Mouse (Mus musculus): Measurements from ENCODE around the gene Cyp2f2. TPM values are rescaled to one million over a fixed set of nuclear protein-coding genes. Genes with fewer than 3 reads are reported as not detected.

Gene Cyp2f2
- polyA plus RNA-seq, 1 experiment from 2014 or later, result not detected

DNA sequence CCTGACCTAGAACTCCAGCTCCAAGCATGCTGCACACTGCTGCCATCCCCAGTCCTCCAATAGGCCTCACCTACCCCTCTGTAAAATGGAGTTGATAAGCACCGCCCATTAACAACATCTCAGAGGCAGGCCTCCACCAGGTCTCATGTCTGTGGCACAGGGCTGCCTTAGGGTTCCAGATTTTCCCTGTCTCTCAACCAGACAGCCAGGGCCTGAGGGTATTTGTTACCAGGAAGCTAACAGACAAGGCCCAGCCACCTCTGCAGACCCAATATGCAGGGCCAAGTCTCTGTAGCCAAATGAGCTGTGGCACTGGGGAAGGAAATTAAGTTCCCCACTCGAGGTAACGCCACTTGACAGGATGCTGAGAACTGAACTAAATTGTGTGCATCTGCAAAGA is 41.2 kb downstream of the Cyp2f2 start:
- Histone ChIP-seq H3K36me3 (ENCODE audit: control insufficient read depth, insufficient read depth, low read length) (peaks cover 59% of the 10 kb centered on the region), H3K9me3 (ENCODE audit: control insufficient read depth, low read length) (no peaks in the 10 kb centered on the region), H3K9ac (replicated peaks; ENCODE audit: low read length) (no peak overlapping the region), H3K4me2 (ENCODE audit: low read length) (0 out of 2 replicates have a peak overlapping the region, but pooled peaks have one; percentile 6), H3K27ac (replicated peaks; ENCODE audit: low read depth, low read length) (no peak overlapping the region), H3K4me3 (replicated peaks; ENCODE audit: low read depth, low read length) (no peak overlapping the region), H3K27me3 (ENCODE audit: control insufficient read depth, insufficient read depth, low read length) (no peaks in the 10 kb centered on the region), H3K4me1 (ENCODE audit: control insufficient read depth, insufficient read depth, low read length) (peaks cover 47% of the 10 kb centered on the region)
- WGBS, result 93% methylated on average over 3 of the region's 3 CpGs
- DNase-seq (no peak), ATAC-seq (ENCODE audit: low FRiP score, low TSS enrichment) (no peak)

GRCm38 (mm10) chr7:27161744-27162143 is 42.0 kb downstream of the Cyp2f2 start:
- H3K36me3 ChIP-seq (ENCODE audit: control insufficient read depth, insufficient read depth, low read length), result peaks cover 59% of the 10 kb centered on the region
- peaks cover 47% of the 10 kb centered on the region for H3K4me1 ChIP-seq (ENCODE audit: control insufficient read depth, insufficient read depth, low read length)
- no peak for DNase-seq
- H3K4me3 ChIP-seq (replicated peaks; ENCODE audit: low read depth, low read length), result no peak overlapping the region
- no peaks in the 10 kb centered on the region for H3K9me3 ChIP-seq (ENCODE audit: control insufficient read depth, low read length)
- WGBS, result 82% methylated on average over 4 of the region's 4 CpGs
- H3K9ac ChIP-seq (replicated peaks; ENCODE audit: low read length), result 0 out of 2 replicates have a peak overlapping the region, but pooled peaks have one; percentile 34
- H3K27me3 ChIP-seq (ENCODE audit: control insufficient read depth, insufficient read depth, low read length), result no peaks in the 10 kb centered on the region
- no peak for ATAC-seq (ENCODE audit: low FRiP score, low TSS enrichment)
- H3K4me2 ChIP-seq (ENCODE audit: low read length), result no peak overlapping the region; the same call in 1 of the 2 replicates
- H3K27ac ChIP-seq (replicated peaks; ENCODE audit: low read depth, low read length), result no peak overlapping the region

DNA sequence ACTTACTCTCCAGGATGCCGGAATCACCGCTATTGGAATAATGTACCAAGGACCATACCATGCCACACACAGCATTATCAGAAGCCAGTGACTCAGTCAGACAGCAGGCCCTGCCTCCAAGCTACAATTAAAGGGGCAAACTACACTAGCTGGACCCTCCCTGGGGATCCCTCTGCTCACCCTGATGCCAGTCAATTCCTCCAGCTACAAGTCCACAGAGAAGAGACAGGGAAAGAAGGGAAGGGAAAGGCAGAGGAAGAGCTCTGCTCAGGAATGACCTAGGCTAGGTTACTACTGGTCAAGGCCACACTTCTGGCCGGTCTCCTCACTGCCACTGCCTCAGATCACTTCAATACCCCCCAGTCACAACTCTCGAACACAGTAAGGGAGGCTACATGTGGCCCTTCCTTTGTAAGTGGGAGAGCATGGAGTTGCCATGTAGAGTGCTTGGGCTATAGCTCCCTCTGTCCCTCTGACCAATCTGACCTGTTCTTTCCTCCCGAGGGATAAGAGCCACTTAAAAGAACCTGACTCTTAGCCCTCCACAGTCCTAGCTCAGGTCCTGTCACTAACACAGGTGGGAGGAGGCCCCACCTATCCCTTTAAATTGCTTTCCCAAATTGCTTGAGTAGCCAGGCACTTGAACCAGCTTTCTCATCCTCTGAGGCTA is 43.2 kb downstream of the Cyp2f2 start:
- Histone ChIP-seq H3K27ac (replicated peaks; ENCODE audit: low read depth, low read length) (0 out of 2 replicates have a peak overlapping the region, but pooled peaks have one; percentile 2), H3K27me3 (ENCODE audit: control insufficient read depth, insufficient read depth, low read length) (no peaks in the 10 kb centered on the region), H3K4me1 (ENCODE audit: control insufficient read depth, insufficient read depth, low read length) (peaks cover 52% of the 10 kb centered on the region), H3K4me3 (replicated peaks; ENCODE audit: low read depth, low read length) (no peak overlapping the region), H3K9me3 (ENCODE audit: control insufficient read depth, low read length) (no peaks in the 10 kb centered on the region), H3K4me2 (ENCODE audit: low read length) (peak overlapping the region; percentile 88), H3K9ac (replicated peaks; ENCODE audit: low read length) (peak overlapping the region; percentile 34), H3K36me3 (ENCODE audit: control insufficient read depth, insufficient read depth, low read length) (peaks cover 50% of the 10 kb centered on the region)
- 86% methylated on average over 5 of the region's 5 CpGs for WGBS
- DNase-seq (no peak), ATAC-seq (ENCODE audit: low FRiP score, low TSS enrichment) (no peak)

DNA sequence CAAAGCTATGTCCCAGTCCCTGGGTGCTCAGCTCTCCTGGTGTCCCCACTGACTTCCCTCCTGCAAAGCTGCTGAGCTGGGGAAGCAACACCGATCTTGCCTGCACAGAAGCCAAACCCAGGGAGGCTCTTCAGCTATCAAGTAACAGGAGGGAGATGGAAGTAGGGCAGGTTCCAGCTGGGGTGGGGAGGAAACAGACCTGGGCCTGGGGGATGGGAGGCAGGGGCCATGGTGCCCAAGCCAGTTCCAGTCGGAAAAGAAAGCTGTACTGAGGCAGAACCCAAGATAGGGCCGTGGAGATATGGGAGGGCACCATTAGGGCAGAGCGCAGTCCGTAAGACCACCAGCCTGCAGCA is 43.7 kb downstream of the Cyp2f2 start:
- Histone ChIP-seq H3K27me3 (ENCODE audit: control insufficient read depth, insufficient read depth, low read length) (no peaks in the 10 kb centered on the region), H3K4me2 (ENCODE audit: low read length) (peak overlapping the region; percentile 88), H3K4me3 (replicated peaks; ENCODE audit: low read depth, low read length) (no peak overlapping the region), H3K27ac (replicated peaks; ENCODE audit: low read depth, low read length) (no peak overlapping the region), H3K36me3 (ENCODE audit: control insufficient read depth, insufficient read depth, low read length) (peaks cover 45% of the 10 kb centered on the region), H3K9me3 (ENCODE audit: control insufficient read depth, low read length) (no peaks in the 10 kb centered on the region), H3K9ac (replicated peaks; ENCODE audit: low read length) (peak overlapping the region; percentile 34), H3K4me1 (ENCODE audit: control insufficient read depth, insufficient read depth, low read length) (peaks cover 52% of the 10 kb centered on the region)
- DNase-seq (no peak), ATAC-seq (ENCODE audit: low FRiP score, low TSS enrichment) (no peak)
- WGBS, result 89% methylated on average over 5 of the region's 5 CpGs

DNA sequence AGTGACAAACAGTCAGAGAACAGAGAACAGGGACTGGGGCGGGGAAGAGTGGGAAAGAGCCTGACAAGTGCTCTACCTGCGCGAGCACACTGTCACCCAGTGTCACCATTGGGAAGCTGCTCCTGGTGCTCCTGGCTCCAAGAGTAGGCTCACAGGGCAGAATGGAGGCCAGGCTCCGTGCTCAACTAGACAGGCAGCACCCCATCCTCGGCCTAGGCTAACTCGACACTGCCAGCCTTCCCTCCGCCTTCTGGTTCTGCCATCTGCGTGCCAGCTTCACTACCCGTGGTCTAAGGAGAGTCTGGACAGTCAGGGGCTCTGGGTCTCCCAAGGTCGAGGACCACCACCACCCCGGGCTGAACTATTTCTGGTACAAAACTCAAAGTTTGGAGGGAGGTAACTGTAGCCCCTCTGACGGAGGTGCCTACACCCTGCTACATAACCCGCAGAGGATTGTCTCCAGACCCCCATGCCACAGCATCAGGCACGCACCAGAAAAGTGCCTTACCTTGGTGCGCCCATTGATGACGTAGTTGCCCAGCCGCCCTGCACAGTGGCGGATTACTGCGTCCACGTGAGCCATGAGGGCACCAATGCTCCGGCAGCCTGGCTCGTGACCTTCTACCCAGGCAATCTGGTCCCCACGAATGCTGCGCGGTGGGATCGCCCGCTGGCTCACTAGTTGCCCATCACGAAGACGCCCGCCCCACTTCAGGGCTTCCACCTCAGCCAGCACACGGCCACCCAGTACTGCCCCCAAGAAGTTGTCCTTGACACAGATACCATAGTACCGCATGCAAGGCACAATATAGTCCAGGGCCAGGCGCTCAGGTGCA is 44.6 kb downstream of the Cyp2f2 start:
- DNase-seq (no peak), ATAC-seq (ENCODE audit: low FRiP score, low TSS enrichment) (no peak)
- Histone ChIP-seq H3K9ac (replicated peaks; ENCODE audit: low read length) (peak overlapping the region; percentile 34), H3K4me3 (replicated peaks; ENCODE audit: low read depth, low read length) (peak overlapping the region; percentile 78), H3K27me3 (ENCODE audit: control insufficient read depth, insufficient read depth, low read length) (no peaks in the 10 kb centered on the region), H3K36me3 (ENCODE audit: control insufficient read depth, insufficient read depth, low read length) (peaks cover 36% of the 10 kb centered on the region), H3K4me2 (ENCODE audit: low read length) (peak overlapping the region; percentile 88), H3K4me1 (ENCODE audit: control insufficient read depth, insufficient read depth, low read length) (peaks cover 52% of the 10 kb centered on the region), H3K9me3 (ENCODE audit: control insufficient read depth, low read length) (no peaks in the 10 kb centered on the region), H3K27ac (replicated peaks; ENCODE audit: low read depth, low read length) (no peak overlapping the region)
- 80% methylated on average over 33 of the region's 33 CpGs for WGBS

DNA sequence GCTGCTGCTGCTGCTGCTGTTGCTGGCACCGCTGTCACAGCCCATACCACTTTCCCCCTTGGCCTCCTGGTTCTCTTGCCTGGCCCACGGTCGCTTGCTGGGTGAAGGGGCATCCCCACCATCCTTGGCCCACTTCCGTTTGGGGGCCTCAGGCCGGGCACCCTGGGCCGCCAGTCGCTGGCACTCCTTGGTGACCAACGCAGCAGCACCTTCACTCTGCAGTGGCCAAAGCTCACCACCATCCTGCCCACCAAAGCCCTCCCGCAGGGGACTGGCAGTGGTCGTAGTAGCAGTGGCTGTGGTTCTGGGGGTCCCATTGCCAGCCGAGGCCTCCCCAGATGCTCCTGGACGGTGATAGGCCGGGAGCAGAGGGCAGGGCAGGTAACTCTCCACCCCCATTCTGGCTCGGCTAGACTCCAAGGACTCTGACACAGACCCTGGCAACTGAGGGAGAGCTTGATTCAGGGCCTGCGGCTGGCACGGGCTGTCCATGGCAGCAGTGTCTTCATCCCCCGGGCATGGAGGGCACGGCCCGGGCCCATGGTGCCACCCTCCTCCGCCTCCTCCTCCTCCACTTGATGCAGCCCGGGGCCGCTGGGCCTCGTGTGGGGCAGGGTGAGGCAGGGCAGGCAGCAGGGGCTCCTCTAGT is 45.4 kb downstream of the Cyp2f2 start:
- peaks cover 50% of the 10 kb centered on the region for H3K4me1 ChIP-seq (ENCODE audit: control insufficient read depth, insufficient read depth, low read length)
- peak overlapping the region; percentile 87 for H3K9ac ChIP-seq (replicated peaks; ENCODE audit: low read length)
- DNase-seq (no peak), ATAC-seq (ENCODE audit: low FRiP score, low TSS enrichment) (no peak)
- no peaks in the 10 kb centered on the region for H3K9me3 ChIP-seq (ENCODE audit: control insufficient read depth, low read length)
- H3K36me3 ChIP-seq (ENCODE audit: control insufficient read depth, insufficient read depth, low read length), result peaks cover 33% of the 10 kb centered on the region
- peak overlapping the region; percentile 99; the same call in 1 of the 2 replicates for H3K27ac ChIP-seq (replicated peaks; ENCODE audit: low read depth, low read length)
- peak overlapping the region; percentile 88 for H3K4me2 ChIP-seq (ENCODE audit: low read length)
- peak overlapping the region; percentile 78 for H3K4me3 ChIP-seq (replicated peaks; ENCODE audit: low read depth, low read length)
- WGBS, result 71% methylated on average over 23 of the region's 23 CpGs
- H3K27me3 ChIP-seq (ENCODE audit: control insufficient read depth, insufficient read depth, low read length), result no peaks in the 10 kb centered on the region

DNA sequence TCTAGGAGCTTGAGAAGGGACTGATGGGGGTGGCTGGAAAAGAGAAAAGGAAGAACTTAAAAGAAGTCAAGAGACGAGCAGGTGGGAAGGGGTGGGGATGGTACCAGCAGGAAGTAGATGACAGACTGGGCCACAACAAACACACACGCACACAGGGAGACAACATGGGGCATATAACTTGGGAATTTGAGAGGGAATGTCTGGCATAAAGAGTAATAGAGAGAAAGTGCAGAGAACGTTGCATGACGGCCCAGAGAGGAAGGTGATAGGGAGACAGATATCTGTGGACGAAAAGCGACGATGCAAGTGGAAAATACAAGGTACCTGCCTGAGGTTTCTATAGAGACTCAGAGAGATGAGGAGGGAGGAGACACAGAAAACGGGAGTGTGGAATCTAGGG is 46.0 kb downstream of the Cyp2f2 start:
- H3K9ac ChIP-seq (replicated peaks; ENCODE audit: low read length), result peak overlapping the region; percentile 87
- 2% methylated on average over 8 of the region's 8 CpGs for WGBS
- peaks cover 32% of the 10 kb centered on the region for H3K36me3 ChIP-seq (ENCODE audit: control insufficient read depth, insufficient read depth, low read length)
- H3K9me3 ChIP-seq (ENCODE audit: control insufficient read depth, low read length), result no peaks in the 10 kb centered on the region
- ATAC-seq (ENCODE audit: low FRiP score, low TSS enrichment), result no peak
- H3K27ac ChIP-seq (replicated peaks; ENCODE audit: low read depth, low read length), result peak overlapping the region; percentile 99
- H3K4me1 ChIP-seq (ENCODE audit: control insufficient read depth, insufficient read depth, low read length), result peaks cover 44% of the 10 kb centered on the region
- peak overlapping the region; percentile 88 for H3K4me2 ChIP-seq (ENCODE audit: low read length)
- H3K4me3 ChIP-seq (replicated peaks; ENCODE audit: low read depth, low read length), result peak overlapping the region; percentile 78
- DNase-seq, result no peak
- H3K27me3 ChIP-seq (ENCODE audit: control insufficient read depth, insufficient read depth, low read length), result no peaks in the 10 kb centered on the region

GRCm38 (mm10) chr7:27166229-27166613 is 46.5 kb downstream of the Cyp2f2 start:
- peak overlapping the region; percentile 88 for H3K4me2 ChIP-seq (ENCODE audit: low read length)
- peaks cover 39% of the 10 kb centered on the region for H3K4me1 ChIP-seq (ENCODE audit: control insufficient read depth, insufficient read depth, low read length)
- DNase-seq (peak; percentile 90), ATAC-seq (ENCODE audit: low FRiP score, low TSS enrichment) (peak; percentile 72)
- under 1% methylated on average over 30 of the region's 43 CpGs for WGBS
- peak overlapping the region; percentile 78 for H3K4me3 ChIP-seq (replicated peaks; ENCODE audit: low read depth, low read length)
- peaks cover 37% of the 10 kb centered on the region for H3K36me3 ChIP-seq (ENCODE audit: control insufficient read depth, insufficient read depth, low read length)
- H3K9me3 ChIP-seq (ENCODE audit: control insufficient read depth, low read length), result no peaks in the 10 kb centered on the region
- H3K27me3 ChIP-seq (ENCODE audit: control insufficient read depth, insufficient read depth, low read length), result no peaks in the 10 kb centered on the region
- H3K9ac ChIP-seq (replicated peaks; ENCODE audit: low read length), result peak overlapping the region; percentile 87
- peak overlapping the region; percentile 99 for H3K27ac ChIP-seq (replicated peaks; ENCODE audit: low read depth, low read length)

Data from midbrain, embryonic 14.5 days (tissue).